Mouse (Mus musculus) fibroblast of lung, adult 2 months (primary cell): ENCODE measurements at regions not wholly inside any gene's neighbourhood (a gene's known extent, or its start where the extent isn't known, plus 50 kb on each side); places are given as distances from the start of the nearest gene placed in this dataset.

ENCODE experiments used
- DNase-seq: peaks from one replicate; pipeline ENCODE4 v3.0.0-alpha.2; 2011; ENCODE audit warnings: low read depth

DNA sequence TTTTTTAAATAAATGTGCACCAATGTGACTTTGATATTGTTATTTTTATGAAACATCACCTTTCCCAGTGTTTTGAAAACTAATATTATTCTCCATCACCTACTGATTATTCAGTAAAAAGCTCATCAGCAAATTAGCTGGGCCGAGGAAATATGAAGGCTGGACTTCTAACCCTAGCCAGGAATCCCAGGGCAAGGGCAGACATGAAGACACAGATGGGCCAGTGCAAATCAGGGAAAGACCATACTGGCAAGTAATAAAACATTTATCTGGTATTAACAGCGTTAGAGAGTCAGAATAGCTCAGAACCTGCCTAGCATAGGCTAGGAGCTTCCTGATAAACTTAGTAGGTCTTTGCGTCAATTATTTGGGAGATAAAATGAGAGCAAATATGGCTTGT is 590.3 kb upstream of the Cenpq start:
- DNase-seq, result no peak

GRCm38 (mm10) chr17:41512041-41512440 is 577.2 kb upstream of the Cenpq start:
- DNase-seq, result peak; percentile 2

- DNase-seq, result no peak
Observed at GRCm38 (mm10) chr17:41505000-41505399, 570.2 kb upstream of the Cenpq start.
